Mouse (Mus musculus): ENCODE measurements around the gene Akna. TPM values are rescaled to one million over a fixed set of nuclear protein-coding genes. Genes with fewer than 3 reads are reported as not detected.

Akna gene
- polyA plus RNA-seq, 1 experiment from 2014 or later: 2.3 TPM

GRCm38 (mm10) chr4:63382676-63383369 is 20.3 kb downstream of the Akna start:
- no peak overlapping the region for H3K4me2 ChIP-seq
- no peak for ATAC-seq (replicated peaks; ENCODE audit: insufficient number of reproducible peaks, insufficient read depth, low FRiP score, low read depth)
- no peaks in the 10 kb centered on the region for H3K27me3 ChIP-seq
- H3K36me3 ChIP-seq: peaks cover 14% of the 10 kb centered on the region; the same call in 1 of the 2 replicates
- no peaks in the 10 kb centered on the region for H3K9me3 ChIP-seq (replicated peaks)
- H3K4me1 ChIP-seq (replicated peaks): no peaks in the 10 kb centered on the region
- H3K9ac ChIP-seq: no peak overlapping the region
- no peak overlapping the region for H3K4me3 ChIP-seq
- WGBS: 79% methylated on average over 4 of the region's 4 CpGs
- H3K27ac ChIP-seq: no peak overlapping the region

GRCm38 (mm10) chr4:63377483-63377882 is 25.7 kb downstream of the Akna start:
- H3K9me3 ChIP-seq (replicated peaks): no peaks in the 10 kb centered on the region
- 59% methylated on average over 7 of the region's 7 CpGs for WGBS
- peaks cover 18% of the 10 kb centered on the region; the same call in 1 of the 2 replicates for H3K36me3 ChIP-seq
- ATAC-seq (replicated peaks; ENCODE audit: insufficient number of reproducible peaks, insufficient read depth, low FRiP score, low read depth): no peak
- no peak overlapping the region for H3K9ac ChIP-seq
- H3K27ac ChIP-seq: no peak overlapping the region
- no peak overlapping the region for H3K4me2 ChIP-seq
- no peaks in the 10 kb centered on the region for H3K27me3 ChIP-seq
- H3K4me3 ChIP-seq: no peak overlapping the region
- H3K4me1 ChIP-seq (replicated peaks): no peaks in the 10 kb centered on the region

DNA sequence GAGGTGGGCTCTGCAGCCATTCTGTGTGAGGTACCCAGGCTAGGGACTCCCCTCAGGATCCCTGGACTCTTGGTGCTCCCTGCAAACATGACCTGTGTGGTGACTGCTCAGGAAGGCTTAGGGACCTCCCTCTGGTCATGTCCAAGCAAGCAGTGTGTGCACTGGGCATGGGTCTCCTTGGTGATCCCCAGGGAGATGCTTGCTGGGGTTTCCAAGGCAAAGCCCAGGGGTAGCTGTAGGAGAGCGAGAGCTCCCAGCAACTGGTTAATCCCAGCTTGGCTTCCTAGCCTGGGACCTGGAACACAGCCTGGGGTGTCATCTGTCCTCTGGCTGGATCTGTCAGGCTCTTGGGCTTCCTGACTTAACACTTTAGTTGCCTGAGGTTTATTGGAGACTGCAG is 27.8 kb downstream of the Akna start:
- Histone ChIP-seq H3K4me1 (replicated peaks) (no peaks in the 10 kb centered on the region), H3K4me2 (no peak overlapping the region), H3K27me3 (no peaks in the 10 kb centered on the region), H3K27ac (no peak overlapping the region), H3K4me3 (no peak overlapping the region), H3K9me3 (replicated peaks) (no peaks in the 10 kb centered on the region), H3K36me3 (peaks cover 15% of the 10 kb centered on the region; the same call in 1 of the 2 replicates), H3K9ac (no peak overlapping the region)
- ATAC-seq (replicated peaks; ENCODE audit: insufficient number of reproducible peaks, insufficient read depth, low FRiP score, low read depth): no peak
- WGBS: 69% methylated on average over 1 of the region's 1 CpGs

DNA sequence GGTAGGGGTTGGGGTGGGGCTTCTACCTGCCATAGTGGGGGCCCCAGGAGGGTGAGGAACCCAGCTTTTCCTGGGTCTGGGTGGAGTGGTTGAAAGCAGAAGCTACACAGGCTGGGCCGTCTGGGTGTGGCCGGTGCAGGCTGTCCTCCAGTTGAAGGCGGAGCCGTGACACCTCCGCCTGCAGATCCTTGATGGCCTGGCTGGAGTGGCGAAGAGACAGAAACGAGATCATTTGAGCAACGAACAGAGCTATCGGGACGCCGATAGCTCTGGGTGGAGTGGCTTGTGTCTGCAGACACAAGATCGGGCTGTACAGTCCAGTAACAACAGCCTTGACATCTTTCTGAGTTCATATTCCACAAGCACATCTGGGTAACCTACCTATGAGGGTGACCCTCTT is 28.8 kb downstream of the Akna start:
- H3K36me3 ChIP-seq: peaks cover 8% of the 10 kb centered on the region; the same call in 1 of the 2 replicates
- H3K4me3 ChIP-seq: no peak overlapping the region
- WGBS: 68% methylated on average over 12 of the region's 12 CpGs
- H3K27me3 ChIP-seq: no peaks in the 10 kb centered on the region
- ATAC-seq (replicated peaks; ENCODE audit: insufficient number of reproducible peaks, insufficient read depth, low FRiP score, low read depth): no peak
- no peaks in the 10 kb centered on the region for H3K9me3 ChIP-seq (replicated peaks)
- H3K9ac ChIP-seq: no peak overlapping the region
- H3K4me1 ChIP-seq (replicated peaks): no peaks in the 10 kb centered on the region
- H3K4me2 ChIP-seq: no peak overlapping the region
- H3K27ac ChIP-seq: no peak overlapping the region

GRCm38 (mm10) chr4:63373404-63373803 is 29.8 kb downstream of the Akna start:
- H3K27me3 ChIP-seq: no peaks in the 10 kb centered on the region
- no peak overlapping the region for H3K9ac ChIP-seq
- H3K4me2 ChIP-seq: no peak overlapping the region
- no peak overlapping the region for H3K27ac ChIP-seq
- H3K36me3 ChIP-seq: 0 out of 2 replicates have a peak, but pooled peaks cover 4% of the 10 kb centered on the region
- no peaks in the 10 kb centered on the region for H3K4me1 ChIP-seq (replicated peaks)
- no peak for ATAC-seq (replicated peaks; ENCODE audit: insufficient number of reproducible peaks, insufficient read depth, low FRiP score, low read depth)
- 86% methylated on average over 8 of the region's 8 CpGs for WGBS
- no peaks in the 10 kb centered on the region for H3K9me3 ChIP-seq (replicated peaks)
- H3K4me3 ChIP-seq: no peak overlapping the region

GRCm38 (mm10) chr4:63371890-63372289 is 31.3 kb downstream of the Akna start:
- no peaks in the 10 kb centered on the region for H3K27me3 ChIP-seq
- no peak overlapping the region for H3K4me3 ChIP-seq
- no peak overlapping the region for H3K4me2 ChIP-seq
- 46% methylated on average over 3 of the region's 3 CpGs for WGBS
- no peaks in the 10 kb centered on the region for H3K9me3 ChIP-seq (replicated peaks)
- 0 out of 2 replicates have a peak, but pooled peaks cover 4% of the 10 kb centered on the region for H3K36me3 ChIP-seq
- H3K27ac ChIP-seq: no peak overlapping the region
- no peak overlapping the region for H3K9ac ChIP-seq
- ATAC-seq (replicated peaks; ENCODE audit: insufficient number of reproducible peaks, insufficient read depth, low FRiP score, low read depth): no peak
- no peaks in the 10 kb centered on the region for H3K4me1 ChIP-seq (replicated peaks)

- H3K9ac ChIP-seq: no peak overlapping the region
- no peaks in the 10 kb centered on the region for H3K4me1 ChIP-seq (replicated peaks)
- WGBS: 52% methylated on average over 7 of the region's 7 CpGs
- no peaks in the 10 kb centered on the region for H3K9me3 ChIP-seq (replicated peaks)
- H3K27ac ChIP-seq: no peak overlapping the region
- no peak overlapping the region for H3K4me3 ChIP-seq
- no peak for ATAC-seq (replicated peaks; ENCODE audit: insufficient number of reproducible peaks, insufficient read depth, low FRiP score, low read depth)
- H3K36me3 ChIP-seq: 0 out of 2 replicates have a peak, but pooled peaks cover 4% of the 10 kb centered on the region
- H3K27me3 ChIP-seq: no peaks in the 10 kb centered on the region
- no peak overlapping the region for H3K4me2 ChIP-seq
Observed at GRCm38 (mm10) chr4:63370897-63371296, 32.3 kb downstream of the Akna start.

- Histone ChIP-seq H3K4me2 (no peak overlapping the region), H3K9ac (no peak overlapping the region), H3K27ac (no peak overlapping the region), H3K4me1 (replicated peaks) (no peaks in the 10 kb centered on the region), H3K4me3 (no peak overlapping the region), H3K27me3 (no peaks in the 10 kb centered on the region), H3K36me3 (0 out of 2 replicates have a peak, but pooled peaks cover under 1% of the 10 kb centered on the region), H3K9me3 (replicated peaks) (no peaks in the 10 kb centered on the region)
- no peak for ATAC-seq (replicated peaks; ENCODE audit: insufficient number of reproducible peaks, insufficient read depth, low FRiP score, low read depth)
- 13% methylated on average over 4 of the region's 4 CpGs for WGBS
Observed at GRCm38 (mm10) chr4:63368577-63368976, 34.6 kb downstream of the Akna start.

- no peak within 1 kb of the TSS for H3K27ac ChIP-seq
- no peak within 1 kb of the TSS for H3K4me3 ChIP-seq
- no peak for ATAC-seq (replicated peaks; ENCODE audit: insufficient number of reproducible peaks, insufficient read depth, low FRiP score, low read depth)
- H3K4me2 ChIP-seq: no peak within 1 kb of the TSS
- H3K27me3 ChIP-seq: no peaks in the 10 kb centered on the region
- no peak within 1 kb of the TSS for H3K9ac ChIP-seq
- 75% methylated on average over 5 of the region's 5 CpGs for WGBS
- H3K36me3 ChIP-seq: no peaks in the 10 kb centered on the region
- no peaks in the 10 kb centered on the region for H3K4me1 ChIP-seq (replicated peaks)
- no peaks in the 10 kb centered on the region for H3K9me3 ChIP-seq (replicated peaks)
Observed at GRCm38 (mm10) chr4:63362150-63362549, 41.0 kb downstream of the Akna start, which contains the start of gene Orm2. Orm2 (plus strand) TSS chr4:63362449.

DNA sequence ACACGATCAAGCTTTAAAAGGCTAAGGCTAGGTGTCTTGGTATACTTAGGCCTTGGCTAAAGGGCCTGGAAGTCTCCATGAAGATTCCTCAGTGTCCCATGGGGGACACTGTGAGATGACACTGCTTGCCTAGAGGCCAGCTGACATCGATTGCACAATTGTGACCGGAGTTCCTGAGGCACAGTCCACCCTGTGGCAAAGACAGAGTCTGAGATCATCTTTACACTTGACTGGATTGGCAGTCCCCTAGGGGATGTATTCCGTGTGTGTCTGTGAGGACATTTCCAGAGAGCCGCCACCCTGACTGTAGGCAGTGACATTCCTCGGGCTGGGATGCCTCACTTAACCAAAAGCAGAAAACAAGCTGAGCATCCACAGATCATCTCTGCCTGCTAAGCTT is 43.3 kb downstream of the Akna start:
- Histone ChIP-seq H3K4me2 (no peak overlapping the region), H3K27me3 (no peaks in the 10 kb centered on the region), H3K36me3 (no peaks in the 10 kb centered on the region), H3K4me1 (replicated peaks) (peaks cover 9% of the 10 kb centered on the region), H3K4me3 (no peak overlapping the region), H3K27ac (no peak overlapping the region), H3K9me3 (replicated peaks) (no peaks in the 10 kb centered on the region), H3K9ac (no peak overlapping the region)
- no peak for ATAC-seq (replicated peaks; ENCODE audit: insufficient number of reproducible peaks, insufficient read depth, low FRiP score, low read depth)
- 67% methylated on average over 6 of the region's 6 CpGs for WGBS

DNA sequence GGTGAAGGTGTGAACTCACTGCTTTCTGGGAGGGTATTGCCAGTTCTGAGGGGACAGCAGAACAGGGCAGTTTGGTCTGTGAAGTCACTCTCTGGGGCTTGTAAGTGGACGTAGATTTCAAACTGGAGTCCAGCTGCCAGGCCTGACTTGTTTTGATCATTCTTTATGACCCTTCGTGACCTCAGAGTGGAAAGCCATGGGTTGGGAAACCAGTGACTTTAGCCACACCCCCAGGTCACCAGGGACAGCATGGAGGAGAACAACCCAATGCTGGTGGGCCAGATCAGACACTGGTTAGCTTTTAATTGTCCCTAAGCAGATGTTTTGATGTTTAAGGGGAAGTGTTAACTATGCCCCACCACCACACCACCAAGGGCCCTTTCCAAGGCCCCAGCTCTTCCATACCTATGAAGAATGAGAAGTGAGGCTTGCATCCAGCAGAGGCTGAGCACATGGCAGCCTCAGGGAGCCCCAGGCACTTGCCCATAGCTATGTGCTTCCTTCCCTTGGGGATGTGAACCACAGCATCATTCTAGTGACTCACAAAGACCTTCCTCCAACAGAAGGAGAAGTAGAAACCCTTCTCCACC is 46.1 kb downstream of the Akna start:
- 74% methylated on average over 2 of the region's 2 CpGs for WGBS
- Histone ChIP-seq H3K9me3 (replicated peaks) (no peaks in the 10 kb centered on the region), H3K27ac (no peak overlapping the region), H3K36me3 (no peaks in the 10 kb centered on the region), H3K4me1 (replicated peaks) (peaks cover 9% of the 10 kb centered on the region), H3K4me2 (no peak overlapping the region), H3K9ac (no peak overlapping the region), H3K27me3 (no peaks in the 10 kb centered on the region), H3K4me3 (no peak overlapping the region)
- no peak for ATAC-seq (replicated peaks; ENCODE audit: insufficient number of reproducible peaks, insufficient read depth, low FRiP score, low read depth)
